Mouse (Mus musculus): ENCODE data around the gene Rnf43. TPM values are rescaled to one million over a fixed set of nuclear protein-coding genes. Genes with fewer than 3 reads are reported as not detected.
A peak's percentile ranks its signal among the peaks of the same experiment; 100 is the strongest.

Rnf43 gene
- polyA plus RNA-seq, 1 experiment from 2014 or later: 0.54 TPM

DNA sequence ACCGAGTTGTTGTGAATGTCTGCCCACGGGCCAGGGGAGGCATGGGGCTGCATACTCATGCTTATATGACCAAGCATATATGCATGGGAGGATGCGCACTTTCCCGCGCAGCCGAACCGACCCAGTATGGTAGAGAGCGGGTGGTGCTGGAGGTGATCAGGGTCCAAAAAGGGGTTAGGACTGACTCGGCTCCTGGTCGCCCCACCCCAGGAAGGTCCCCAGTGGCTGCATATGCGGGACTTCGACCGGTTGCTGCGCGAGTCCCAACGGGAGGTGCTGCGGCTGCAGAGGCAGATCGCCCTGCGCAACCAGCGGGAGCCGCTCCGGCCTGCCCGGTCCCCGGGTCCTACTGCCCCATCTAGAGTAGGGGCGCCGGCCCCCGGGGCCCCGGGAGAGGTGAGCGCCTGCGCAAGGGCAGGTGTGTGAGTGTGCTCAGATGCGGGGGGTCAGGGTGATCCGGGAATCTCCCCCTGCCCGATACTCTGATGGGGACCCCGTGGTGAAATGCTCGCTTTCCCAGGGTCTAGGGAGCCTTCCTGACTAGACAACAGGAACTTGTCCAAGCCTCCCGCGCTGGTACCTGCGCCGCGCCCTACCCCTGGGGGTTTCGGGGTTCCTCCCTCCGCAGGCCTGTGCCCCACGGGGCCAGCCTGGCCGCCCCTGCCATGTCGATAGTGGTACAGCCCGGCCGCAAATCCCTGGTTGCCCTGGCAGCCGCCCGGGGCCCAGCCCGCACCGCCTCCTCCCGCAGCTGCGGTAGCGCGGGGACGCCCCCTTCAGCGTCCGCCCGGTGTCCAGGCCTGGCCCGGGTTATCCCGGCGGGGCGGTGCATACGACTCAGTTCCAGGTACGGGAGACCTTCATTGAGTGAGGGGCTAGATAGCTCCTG lies 101.7 kb downstream of the Rnf43 start:
- Histone ChIP-seq H3K4me3 (replicated peaks) (peak overlapping the region; percentile 71), H3K27ac (replicated peaks) (peak overlapping the region; percentile 86), H3K9ac (replicated peaks) (peak overlapping the region; percentile 80), H3K36me3 (peaks cover 22% of the 10 kb centered on the region), H3K4me1 (peaks cover 57% of the 10 kb centered on the region), H3K9me3 (replicated peaks) (no peaks in the 10 kb centered on the region), H3K4me2 (peak overlapping the region; percentile 96), H3K27me3 (replicated peaks) (peaks cover 10% of the 10 kb centered on the region)
- WGBS: under 1% methylated on average over 65 of the region's 65 CpGs
- ATAC-seq (ENCODE audit: low FRiP score): peak; percentile 26

DNA sequence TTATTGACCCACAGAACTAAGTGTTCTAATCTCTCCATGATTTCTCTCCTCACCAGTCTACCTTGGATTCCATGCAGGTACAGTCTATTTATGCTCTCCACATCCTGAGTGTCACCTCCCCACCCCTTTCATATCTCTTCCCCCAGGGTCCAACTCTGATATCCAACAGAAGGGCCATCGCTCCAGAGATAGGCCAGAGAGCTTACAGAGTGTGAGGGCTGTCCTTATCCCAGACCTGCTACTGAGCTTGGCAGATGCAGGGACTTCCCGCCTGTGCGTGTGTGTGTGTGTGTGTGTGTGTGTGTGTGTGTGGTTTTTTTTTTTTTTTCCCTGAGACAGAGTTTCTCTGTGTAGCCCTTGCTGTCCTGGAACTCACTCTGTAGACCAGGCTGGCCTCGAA lies 106.2 kb downstream of the Rnf43 start:
- WGBS: 92% methylated on average over 4 of the region's 4 CpGs

DNA sequence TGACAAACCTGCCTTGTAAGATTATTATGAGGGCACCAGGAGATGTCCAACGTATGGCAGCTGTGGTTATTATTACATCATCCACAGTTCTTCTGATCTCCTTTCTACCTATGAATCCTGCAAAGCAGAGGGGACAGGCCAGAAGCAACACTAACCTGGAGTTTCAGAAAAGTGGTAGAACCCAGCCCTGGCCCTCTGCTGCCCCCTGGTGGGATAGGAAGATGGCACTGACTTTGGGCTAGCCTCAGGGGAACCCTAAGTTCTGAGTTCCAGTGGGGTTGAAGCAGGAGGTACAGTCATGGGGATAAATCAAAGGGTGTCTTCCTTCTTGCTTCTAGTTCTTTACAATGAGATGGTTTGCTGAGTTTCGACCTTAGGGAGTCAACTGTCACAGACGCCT lies 108.5 kb downstream of the Rnf43 start:
- no peak overlapping the region for H3K9ac ChIP-seq (replicated peaks)
- no peak overlapping the region for H3K27ac ChIP-seq (replicated peaks)
- H3K27me3 ChIP-seq (replicated peaks): peaks cover 3% of the 10 kb centered on the region
- H3K4me3 ChIP-seq (replicated peaks): no peak overlapping the region
- no peaks in the 10 kb centered on the region for H3K4me1 ChIP-seq
- H3K9me3 ChIP-seq (replicated peaks): no peaks in the 10 kb centered on the region
- ATAC-seq (ENCODE audit: low FRiP score): no peak
- no peak overlapping the region for H3K4me2 ChIP-seq
- H3K36me3 ChIP-seq: peaks cover 60% of the 10 kb centered on the region
- WGBS: 70% methylated on average over 3 of the region's 3 CpGs

More for the DNA sequence above, 106.2 kb downstream of the Rnf43 start:
- no peak overlapping the region for H3K9ac ChIP-seq (replicated peaks)
- no peak overlapping the region for H3K4me3 ChIP-seq (replicated peaks)
- peaks cover 10% of the 10 kb centered on the region for H3K27me3 ChIP-seq (replicated peaks)
- ATAC-seq (ENCODE audit: low FRiP score): no peak
- H3K9me3 ChIP-seq (replicated peaks): no peaks in the 10 kb centered on the region
- H3K36me3 ChIP-seq: peaks cover 55% of the 10 kb centered on the region
- no peak overlapping the region for H3K27ac ChIP-seq (replicated peaks)
- no peak overlapping the region for H3K4me2 ChIP-seq
- peaks cover 19% of the 10 kb centered on the region for H3K4me1 ChIP-seq

DNA sequence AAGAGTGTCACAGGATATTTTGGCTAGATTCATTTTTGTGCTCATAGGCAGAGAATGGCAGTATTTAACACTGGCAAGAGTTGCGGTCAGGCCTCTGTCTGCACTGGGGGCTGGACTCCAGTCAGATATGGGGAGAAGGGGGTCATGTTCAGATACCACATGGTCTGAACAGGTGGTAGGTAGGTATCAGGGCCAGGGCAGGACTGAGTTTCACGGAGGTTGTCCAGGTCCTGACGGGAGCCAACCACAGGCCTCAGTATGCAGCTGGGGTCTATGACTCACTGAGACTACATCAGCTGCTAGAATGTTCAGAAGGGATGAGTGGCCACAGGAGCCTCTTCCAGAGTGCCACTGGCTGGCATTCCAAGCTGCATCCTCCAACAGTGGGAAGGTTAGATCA lies 109.8 kb downstream of the Rnf43 start:
- no peak overlapping the region for H3K27ac ChIP-seq (replicated peaks)
- H3K4me3 ChIP-seq (replicated peaks): no peak overlapping the region
- no peaks in the 10 kb centered on the region for H3K9me3 ChIP-seq (replicated peaks)
- ATAC-seq (ENCODE audit: low FRiP score): no peak
- H3K27me3 ChIP-seq (replicated peaks): no peaks in the 10 kb centered on the region
- no peak overlapping the region for H3K4me2 ChIP-seq
- H3K9ac ChIP-seq (replicated peaks): no peak overlapping the region
- peaks cover 66% of the 10 kb centered on the region for H3K36me3 ChIP-seq
- no peaks in the 10 kb centered on the region for H3K4me1 ChIP-seq
- 94% methylated on average over 3 of the region's 3 CpGs for WGBS

DNA sequence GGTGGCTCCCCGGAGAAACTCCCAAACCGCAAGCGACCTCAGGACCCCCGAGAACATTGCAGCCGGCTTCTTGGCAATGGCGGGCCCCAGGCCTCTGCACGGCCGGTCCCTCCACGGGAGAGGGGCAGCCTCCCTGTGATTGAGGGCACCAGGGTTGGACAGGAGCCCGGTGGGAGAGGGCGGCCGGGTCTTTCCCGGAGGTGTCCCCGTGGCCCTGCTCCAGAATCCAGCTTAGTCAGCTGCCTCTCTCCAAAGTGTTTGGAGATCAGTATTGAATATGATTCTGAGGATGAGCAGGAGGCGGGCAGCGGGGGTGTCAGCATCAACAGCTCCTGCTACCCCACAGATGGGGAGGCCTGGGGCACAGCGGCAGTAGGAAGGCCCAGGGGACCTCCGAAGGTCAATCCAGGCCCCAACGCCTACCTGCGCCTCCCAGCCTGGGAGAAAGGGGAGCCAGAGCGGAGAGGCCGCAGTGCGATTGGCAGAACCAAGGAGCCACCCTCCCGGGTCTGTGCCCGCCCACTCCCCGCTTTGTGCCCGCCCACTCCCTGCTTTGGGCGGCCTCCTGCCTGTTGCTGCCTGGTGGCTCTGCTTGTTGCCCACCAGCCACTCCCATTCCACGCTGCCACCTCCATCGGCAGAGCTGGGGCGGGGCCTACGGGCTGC lies 115.7 kb downstream of the Rnf43 start:
- H3K27ac ChIP-seq (replicated peaks): no peak overlapping the region
- no peak overlapping the region; the same call in 1 of the 2 replicates for H3K9ac ChIP-seq (replicated peaks)
- H3K27me3 ChIP-seq (replicated peaks): peaks cover 8% of the 10 kb centered on the region; the same call in 1 of the 2 replicates
- no peaks in the 10 kb centered on the region for H3K9me3 ChIP-seq (replicated peaks)
- peak overlapping the region; percentile 59 for H3K4me2 ChIP-seq
- H3K4me3 ChIP-seq (replicated peaks): peak overlapping the region; percentile 26
- H3K4me1 ChIP-seq: peaks cover 8% of the 10 kb centered on the region; the same call in 1 of the 2 replicates
- peaks cover 50% of the 10 kb centered on the region for H3K36me3 ChIP-seq
- ATAC-seq (ENCODE audit: low FRiP score): 0 out of 2 replicates have a peak, but pooled peaks have one; percentile 54
- 14% methylated on average over 31 of the region's 32 CpGs for WGBS

DNA sequence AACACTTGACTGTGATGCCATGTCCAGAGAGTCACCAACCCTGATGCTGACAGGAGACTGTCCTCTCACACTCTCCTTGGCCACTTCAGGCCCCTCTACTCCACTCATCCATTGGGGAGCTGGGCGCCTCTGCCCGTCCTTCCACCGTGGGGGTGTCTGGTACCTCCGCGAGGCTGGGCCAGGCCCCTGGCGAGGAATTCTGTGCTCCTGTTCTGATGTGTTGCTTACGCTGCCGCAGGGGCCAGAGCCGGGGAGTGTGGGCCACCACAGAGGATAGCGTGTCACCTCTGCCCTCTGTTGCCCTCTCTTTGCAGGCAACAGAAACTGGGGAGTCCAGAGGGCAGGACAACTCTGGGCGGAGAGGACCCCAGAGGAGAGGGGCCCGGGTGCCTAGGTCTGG lies 116.4 kb downstream of the Rnf43 start:
- H3K4me2 ChIP-seq: peak overlapping the region; percentile 59
- H3K9me3 ChIP-seq (replicated peaks): no peaks in the 10 kb centered on the region
- peaks cover 8% of the 10 kb centered on the region; the same call in 1 of the 2 replicates for H3K4me1 ChIP-seq
- peaks cover 8% of the 10 kb centered on the region; the same call in 1 of the 2 replicates for H3K27me3 ChIP-seq (replicated peaks)
- H3K36me3 ChIP-seq: peaks cover 49% of the 10 kb centered on the region
- H3K27ac ChIP-seq (replicated peaks): no peak overlapping the region
- WGBS: 51% methylated on average over 12 of the region's 12 CpGs
- H3K9ac ChIP-seq (replicated peaks): 0 out of 2 replicates have a peak overlapping the region, but pooled peaks have one; percentile 3
- no peak overlapping the region for H3K4me3 ChIP-seq (replicated peaks)
- ATAC-seq (ENCODE audit: low FRiP score): 0 out of 2 replicates have a peak, but pooled peaks have one; percentile 7

DNA sequence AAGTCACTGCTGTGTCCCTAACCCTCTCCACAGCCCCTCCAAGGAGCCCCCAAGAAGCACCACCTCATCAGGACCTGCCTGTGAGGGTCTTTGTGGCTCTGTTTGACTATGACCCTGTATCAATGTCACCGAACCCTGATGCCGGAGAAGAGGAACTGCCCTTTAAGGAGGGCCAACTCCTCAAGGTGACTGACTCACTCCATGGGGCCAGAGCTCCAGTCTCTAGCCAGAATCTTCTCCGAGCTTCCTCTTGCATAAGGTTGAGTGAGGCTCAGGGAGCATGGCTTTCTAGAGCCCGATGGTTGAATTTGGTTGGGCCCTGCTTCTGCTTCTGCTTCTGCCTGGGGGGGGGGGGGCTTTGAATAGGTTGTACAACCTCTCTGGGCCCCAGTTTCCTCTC lies 116.9 kb downstream of the Rnf43 start:
- Histone ChIP-seq H3K9ac (replicated peaks) (no peak overlapping the region), H3K4me3 (replicated peaks) (no peak overlapping the region), H3K9me3 (replicated peaks) (no peaks in the 10 kb centered on the region), H3K36me3 (peaks cover 52% of the 10 kb centered on the region), H3K27me3 (replicated peaks) (peaks cover 8% of the 10 kb centered on the region; the same call in 1 of the 2 replicates), H3K27ac (replicated peaks) (no peak overlapping the region), H3K4me2 (no peak overlapping the region), H3K4me1 (peaks cover 8% of the 10 kb centered on the region; the same call in 1 of the 2 replicates)
- 83% methylated on average over 4 of the region's 4 CpGs for WGBS
- ATAC-seq (ENCODE audit: low FRiP score): no peak

DNA sequence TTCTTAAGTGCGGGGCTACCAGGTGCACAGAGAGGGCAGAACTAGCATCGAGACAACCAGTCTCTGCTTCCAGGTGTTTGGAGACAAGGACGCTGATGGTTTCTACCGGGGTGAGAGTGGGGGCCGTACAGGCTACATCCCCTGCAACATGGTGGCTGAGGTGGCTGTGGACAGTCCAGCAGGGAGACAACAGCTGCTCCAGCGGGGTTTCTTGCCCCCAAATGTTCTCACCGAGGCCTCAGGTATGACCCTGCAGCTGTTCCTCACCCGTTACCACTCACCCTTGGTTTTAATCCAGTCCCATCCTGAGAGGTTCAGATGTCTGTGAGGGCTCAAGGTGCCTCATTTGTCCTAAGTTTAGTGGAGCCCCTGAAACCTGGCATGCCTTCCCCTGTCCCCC lies 117.6 kb downstream of the Rnf43 start:
- no peak for ATAC-seq (ENCODE audit: low FRiP score)
- peaks cover 8% of the 10 kb centered on the region; the same call in 1 of the 2 replicates for H3K4me1 ChIP-seq
- H3K36me3 ChIP-seq: peaks cover 59% of the 10 kb centered on the region
- 87% methylated on average over 8 of the region's 8 CpGs for WGBS
- no peak overlapping the region for H3K27ac ChIP-seq (replicated peaks)
- no peak overlapping the region for H3K9ac ChIP-seq (replicated peaks)
- peaks cover 8% of the 10 kb centered on the region; the same call in 1 of the 2 replicates for H3K27me3 ChIP-seq (replicated peaks)
- no peak overlapping the region for H3K4me3 ChIP-seq (replicated peaks)
- no peaks in the 10 kb centered on the region for H3K9me3 ChIP-seq (replicated peaks)
- H3K4me2 ChIP-seq: no peak overlapping the region

MicroRNAs within 50 kb of the gene (microRNA counts, 519-probe panel; counts per million panel counts)
- microRNA mmu-miR-142-3p: 3,709 counts per million, percentile 88 among the panel's probes with 10 or more counts
- microRNA mmu-miR-142-5p: 3,270 counts per million, percentile 79 among the panel's probes with 10 or more counts

Small RNA genes within 50 kb of the gene (microRNA-seq; reads per million reads assigned to microRNA genes)
- not detected for gene Mir142
- gene Mir142b: not detected

Other genes with a start within 250 kb of the Rnf43 start
- gene Gm11492, start 96.1 kb upstream of the Rnf43 start, polyA plus RNA-seq (2015; fragmentation: Nextera tagmentation; extraction: Ambion mirVana): not detected in 2 replicates
- gene Sept4, start 93.8 kb upstream of the Rnf43 start, polyA plus RNA-seq (2015; fragmentation: Nextera tagmentation; extraction: Ambion mirVana): 34.6 and 38.3 TPM in 2 replicates
- gene Mtmr4, start 70.6 kb upstream of the Rnf43 start, polyA plus RNA-seq (2015; fragmentation: Nextera tagmentation; extraction: Ambion mirVana): 41.0 and 42.8 TPM in 2 replicates
- gene Hsf5, start 45.6 kb upstream of the Rnf43 start, polyA plus RNA-seq (2015; fragmentation: Nextera tagmentation; extraction: Ambion mirVana): 0.38 and 0.49 TPM in 2 replicates
- gene Supt4a, start 74.8 kb downstream of the Rnf43 start, polyA plus RNA-seq (2015; fragmentation: Nextera tagmentation; extraction: Ambion mirVana): 129 and 144 TPM in 2 replicates
- 34.5 and 43.8 TPM in 2 replicates for gene Tspoap1, start 97.8 kb downstream of the Rnf43 start, polyA plus RNA-seq (2015; fragmentation: Nextera tagmentation; extraction: Ambion mirVana)
- gene Mpo, start 130.9 kb downstream of the Rnf43 start, polyA plus RNA-seq (2015; fragmentation: Nextera tagmentation; extraction: Ambion mirVana): 0.51 and 2.5 TPM in 2 replicates
- 1.0 and 2.7 TPM in 2 replicates for gene Lpo, start 165.6 kb downstream of the Rnf43 start, polyA plus RNA-seq (2015; fragmentation: Nextera tagmentation; extraction: Ambion mirVana)
- gene Mks1, start 190.5 kb downstream of the Rnf43 start, polyA plus RNA-seq (2015; fragmentation: Nextera tagmentation; extraction: Ambion mirVana): 12.1 and 12.4 TPM in 2 replicates
- gene Epx, start 212.8 kb downstream of the Rnf43 start, polyA plus RNA-seq (2015; fragmentation: Nextera tagmentation; extraction: Ambion mirVana): 0.28 and 0.42 TPM in 2 replicates
- not detected in 2 replicates for gene Olfr462, start 229.5 kb downstream of the Rnf43 start, polyA plus RNA-seq (2015; fragmentation: Nextera tagmentation; extraction: Ambion mirVana)
- gene Olfr463, start 234.7 kb downstream of the Rnf43 start, polyA plus RNA-seq (2015; fragmentation: Nextera tagmentation; extraction: Ambion mirVana): not detected in 2 replicates

Measured in neural tube, embryonic 15.5 days (tissue).